Mouse (Mus musculus) MEL (cell line): ENCODE data around the gene Prm1. TPM values are rescaled to one million over a fixed set of nuclear protein-coding genes. Genes with fewer than 3 reads are reported as not detected.

ENCODE experiments used
- DNase-seq: peaks from one replicate; pipeline ENCODE4 v3.0.0; 2011; ENCODE audit warnings: low read depth, low spot score
- H3K27ac ChIP-seq: 2 replicates; pipeline ENCODE4 v1.5.1; 2012; ENCODE audit warnings: low read depth, mild to moderate bottlenecking, control low read depth, low read length, moderate library complexity; ENCODE audit not compliant: control insufficient read depth
- H3K27me3 ChIP-seq, 2 experiments: fragments of 150-350 bp in 1 of 2; sonication (generic) in 1 of 2; 2 replicates each; pipeline ENCODE4 v1.6.1; 2012; ENCODE audit warnings: low read length in 2 of 2, mild to moderate bottlenecking in 2 of 2, improper control_type of control experiment in 1 of 2, moderate library complexity in 1 of 2; ENCODE audit not compliant: insufficient read depth in 2 of 2, control insufficient read depth in 1 of 2
- H3K36me3 ChIP-seq, 2 experiments: 2 replicates each; pipeline ENCODE4 v1.6.1; 2012 to 2014; ENCODE audit warnings: low read length in 2 of 2, improper control_type of control experiment in 1 of 2, inconsistent platforms in 1 of 2, mild to moderate bottlenecking in 1 of 2; ENCODE audit not compliant: insufficient read depth in 2 of 2, control insufficient read depth in 1 of 2
- H3K4me1 ChIP-seq, 2 experiments: fragments of 150-350 bp in 1 of 2; sonication (generic) in 1 of 2; 2 replicates each; pipeline ENCODE4 v1.6.1; 2012; ENCODE audit warnings: low read length in 2 of 2, improper control_type of control experiment in 1 of 2, mild to moderate bottlenecking in 1 of 2; ENCODE audit not compliant: insufficient read depth in 2 of 2, control insufficient read depth in 1 of 2
- H3K4me3 ChIP-seq, 2 experiments: fragments of 150-350 bp in 1 of 2; sonication (generic) in 1 of 2; 2 replicates each; pipeline ENCODE4 v1.5.1; 2012; ENCODE audit warnings: low read depth in 2 of 2, low read length in 2 of 2, mild to moderate bottlenecking in 2 of 2, moderate library complexity in 2 of 2, control low read depth in 1 of 2, improper control_type of control experiment in 1 of 2; ENCODE audit not compliant: control insufficient read depth in 1 of 2, insufficient read depth in 1 of 2
- H3K79me2 ChIP-seq: 2 replicates; pipeline ENCODE4 v1.6.1; 2012; ENCODE audit warnings: mild to moderate bottlenecking, low read length, moderate library complexity; ENCODE audit not compliant: control insufficient read depth, poor library complexity, insufficient read depth
- H3K9ac ChIP-seq: 2 replicates; pipeline ENCODE4 v1.6.1; 2012; ENCODE audit warnings: low read depth, mild to moderate bottlenecking, control low read depth, low read length, moderate library complexity; ENCODE audit not compliant: control insufficient read depth, poor library complexity, severe bottlenecking
- H3K9me3 ChIP-seq: fragments of 150-350 bp; sonication (generic); replicated peaks from 2 replicates; pipeline ENCODE4 v1.6.1; 2012; ENCODE audit warnings: mild to moderate bottlenecking, low read length, improper control_type of control experiment, moderate library complexity; ENCODE audit not compliant: insufficient read depth
- BHLHE40 ChIP-seq: IDR thresholded peaks from 2 replicates; pipeline ENCODE4 v1.6.1; 2012; ENCODE audit warnings: low read depth, mild to moderate bottlenecking, inconsistent platforms, low read length, improper control_type of control experiment, borderline replicate concordance
- CHD1 ChIP-seq: IDR thresholded peaks from 2 replicates; pipeline ENCODE4 v1.6.1; 2012; ENCODE audit warnings: low read depth, mild to moderate bottlenecking, inconsistent platforms, low read length, improper control_type of control experiment
- CTCF ChIP-seq, 3 experiments: IDR thresholded peaks in 2 of 3; conservative IDR thresholded peaks in 1 of 3; 2 replicates each; pipeline ENCODE4 v1.5.1; 2011 to 2012; ENCODE audit warnings: low read length in 3 of 3, low read depth in 2 of 3, mild to moderate bottlenecking in 2 of 3, improper control_type of control experiment in 1 of 3, inconsistent platforms in 1 of 3, mixed read lengths in 1 of 3, moderate library complexity in 1 of 3; ENCODE audit not compliant: control insufficient read depth in 1 of 3, insufficient read depth in 1 of 3, poor library complexity in 1 of 3, severe bottlenecking in 1 of 3
- ETS1 ChIP-seq: IDR thresholded peaks from 2 replicates; pipeline ENCODE4 v1.6.1; 2012; ENCODE audit warnings: low read depth, mild to moderate bottlenecking, inconsistent platforms, low read length, improper control_type of control experiment, moderate library complexity
- GABPA ChIP-seq: IDR thresholded peaks from 2 replicates; pipeline ENCODE4 v1.6.1; 2012; ENCODE audit warnings: low read depth, mild to moderate bottlenecking, inconsistent platforms, low read length, improper control_type of control experiment, moderate library complexity
- HCFC1 ChIP-seq: IDR thresholded peaks from 2 replicates; pipeline ENCODE4 v1.6.1; 2012; ENCODE audit warnings: low read depth, mild to moderate bottlenecking, inconsistent platforms, low read length, improper control_type of control experiment, moderate library complexity
- KAT2A ChIP-seq: conservative IDR thresholded peaks from 2 replicates; pipeline ENCODE4 v1.6.1; 2012; ENCODE audit warnings: low read depth, low read length, improper control_type of control experiment, inconsistent platforms
- MAZ ChIP-seq: IDR thresholded peaks from 2 replicates; pipeline ENCODE4 v1.6.1; 2012; ENCODE audit warnings: low read depth, mild to moderate bottlenecking, inconsistent platforms, low read length, improper control_type of control experiment
- MXI1 ChIP-seq: IDR thresholded peaks from 2 replicates; pipeline ENCODE4 v1.6.1; 2011; ENCODE audit warnings: mild to moderate bottlenecking, low read depth, low read length, improper control_type of control experiment
- MYC ChIP-seq: IDR thresholded peaks from 2 replicates; pipeline ENCODE4 v1.6.1; 2011; ENCODE audit warnings: low read depth, mild to moderate bottlenecking, low read length, improper control_type of control experiment, moderate library complexity
- POLR2A ChIP-seq, 2 experiments: IDR thresholded peaks; 2 replicates each; pipeline ENCODE4 v1.6.1; 2011 to 2012; ENCODE audit warnings: low read length in 2 of 2, mild to moderate bottlenecking in 2 of 2, control low read depth in 1 of 2, improper control_type of control experiment in 1 of 2, low read depth in 1 of 2, moderate library complexity in 1 of 2; ENCODE audit not compliant: control insufficient read depth in 1 of 2, insufficient read depth in 1 of 2, poor library complexity in 1 of 2
- POLR2AphosphoS2 ChIP-seq: IDR thresholded peaks from 2 replicates; pipeline ENCODE4 v1.6.1; 2011; ENCODE audit warnings: low read length, improper control_type of control experiment
- RAD21 ChIP-seq: IDR thresholded peaks from 2 replicates; pipeline ENCODE4 v1.6.1; 2011; ENCODE audit warnings: mild to moderate bottlenecking, low read depth, low read length, improper control_type of control experiment
- SMC3 ChIP-seq: IDR thresholded peaks from 2 replicates; pipeline ENCODE4 v1.6.1; 2011; ENCODE audit warnings: low read depth, low read length, improper control_type of control experiment
- TBP ChIP-seq: IDR thresholded peaks from 2 replicates; pipeline ENCODE4 v1.8.0; 2011; ENCODE audit warnings: low read depth, low read length, improper control_type of control experiment
- UBTF ChIP-seq: IDR thresholded peaks from 2 replicates; pipeline ENCODE4 v1.6.1; 2012; ENCODE audit warnings: low read depth, mild to moderate bottlenecking, inconsistent platforms, low read length, improper control_type of control experiment, moderate library complexity, borderline replicate concordance; ENCODE audit not compliant: insufficient read depth
- USF1 ChIP-seq: IDR thresholded peaks from 2 replicates; pipeline ENCODE4 v1.6.1; 2014; ENCODE audit warnings: low read depth, mild to moderate bottlenecking, inconsistent platforms, low read length, improper control_type of control experiment, moderate library complexity
- USF2 ChIP-seq, 2 experiments: IDR thresholded peaks; 2 replicates each; pipeline ENCODE4 v1.6.1; 2011 to 2012; ENCODE audit warnings: improper control_type of control experiment in 2 of 2, low read length in 2 of 2, borderline replicate concordance in 1 of 2, inconsistent platforms in 1 of 2, low read depth in 1 of 2, mild to moderate bottlenecking in 1 of 2; ENCODE audit not compliant: insufficient read depth in 1 of 2
- ZC3H11A ChIP-seq: IDR thresholded peaks from 2 replicates; pipeline ENCODE4 v1.6.1; 2012; ENCODE audit warnings: low read depth, mild to moderate bottlenecking, inconsistent platforms, low read length, improper control_type of control experiment
- ZKSCAN1 ChIP-seq: IDR thresholded peaks from 2 replicates; pipeline ENCODE4 v1.6.1; 2012; ENCODE audit warnings: low read depth, mild to moderate bottlenecking, inconsistent platforms, low read length, improper control_type of control experiment, moderate library complexity
- ZMIZ1 ChIP-seq: IDR thresholded peaks from 2 replicates; pipeline ENCODE4 v1.6.1; 2012; ENCODE audit warnings: low read depth, mild to moderate bottlenecking, inconsistent platforms, low read length, improper control_type of control experiment, moderate library complexity
- ZNF384 ChIP-seq: IDR thresholded peaks from 2 replicates; pipeline ENCODE4 v1.6.1; 2012; ENCODE audit warnings: low read depth, mild to moderate bottlenecking, inconsistent platforms, low read length, improper control_type of control experiment
- polyA plus RNA-seq, 2 experiments: library from polyadenylated mRNA; stranded (reverse) in 1 of 2; unstranded in 1 of 2; fragments of >175 nt in 1 of 2; fragments of >200 nt in 1 of 2; gene quantifications; 2 replicates each; pipeline versions ENCODE4 v1.2.1 to v1.2.4; 2012; ENCODE audit warnings: low replicate concordance in 2 of 2, low read depth in 1 of 2; ENCODE audit not compliant: insufficient read length in 2 of 2, insufficient read depth in 1 of 2, missing spikeins in 1 of 2
- total RNA-seq: library from RNA; depleted of rRNA; stranded (reverse); fragments of 300-350 nt; gene quantifications from 2 replicates; pipeline ENCODE4 v1.2.3, GENCODE M21; 2012

Prm1 gene
- total and polyA plus RNA-seq, 3 experiments: not detected

GRCm38 (mm10) chr16:10785371-10786231 lies 20.0 kb downstream of the Prm1 start, which contains the start of gene Socs1 (continued):
- TF ChIP-seq MAZ: no peak; the same call in none of the 2 replicates
- no peak for TF ChIP-seq ZNF384
- no peak; the same call in none of the 2 replicates for TF ChIP-seq MXI1
- no peak for TF ChIP-seq ZC3H11A
- TF ChIP-seq TBP: peak; percentile 63; the same call in 1 of the 2 replicates
- TF ChIP-seq POLR2A (IDR thresholded peaks at IDR 0.05; ENCODE audit: control insufficient read depth in 1 of 2, insufficient read depth in 1 of 2, low read depth in 1 of 2, low read length in 2 of 2, poor library complexity in 1 of 2): peak; percentile 40 to 64; a peak in 1 of 4 replicates
- TF ChIP-seq UBTF: no peak; the same call in 1 of the 2 replicates

GRCm38 (mm10) chr16:10784793-10785370 lies 20.8 kb downstream of the Prm1 start:
- no peaks in the 10 kb centered on the region; the same call in 1 of the 2 replicates for H3K79me2 ChIP-seq
- H3K9ac ChIP-seq: peak overlapping the region; percentile 65
- H3K9me3 ChIP-seq: no peaks in the 10 kb centered on the region
- peaks cover 0 to 3% of the 10 kb centered on the region in 2 experiments; a peak in 1 of 4 replicates for H3K4me1 ChIP-seq
- no peaks in the 10 kb centered on the region for H3K36me3 ChIP-seq
- H3K27ac ChIP-seq: no peak overlapping the region
- peak overlapping the region; percentile 95 to 100 for H3K4me3 ChIP-seq
- H3K27me3 ChIP-seq: peaks cover 0 to 4% of the 10 kb centered on the region in 2 experiments; a peak in 2 of 4 replicates
- TF ChIP-seq HCFC1 (no peak), ETS1 (no peak), CHD1 (no peak), SMC3 (peak; percentile 75), ZKSCAN1 (no peak), ZC3H11A (peak; percentile 49), USF1 (no peak), RAD21 (peak; percentile 57), POLR2AphosphoS2 (no peak), GABPA (no peak), BHLHE40 (no peak), USF2 (IDR thresholded peaks at IDR 0.05; ENCODE audit: borderline replicate concordance in 1 of 2, insufficient read depth in 1 of 2, low read depth in 1 of 2, low read length in 2 of 2) (no peak), CTCF (IDR thresholded peaks at IDR 0.05 in 2 of 3, conservative IDR thresholded peaks at IDR 0.05 in 1 of 3; ENCODE audit: control insufficient read depth in 1 of 3, insufficient read depth in 1 of 3, low read depth in 2 of 3, low read length in 3 of 3, poor library complexity in 1 of 3, severe bottlenecking in 1 of 3) (peak in 2 of 3 experiments; percentile 76 to 94; a peak in 5 of 6 replicates), MAZ (peak; percentile 82), MXI1 (no peak; the same call in 1 of the 2 replicates), KAT2A (no peak), ZMIZ1 (0 out of 2 replicates have a peak, but pooled peaks have one; percentile 19), MYC (no peak)
- peak; percentile 85 for DNase-seq
